Mouse (Mus musculus): ENCODE results near the gene Gipc1. TPM values are rescaled to one million over a fixed set of nuclear protein-coding genes. Genes with fewer than 3 reads are reported as not detected.

Gipc1 gene
- total RNA-seq, 2 experiments from 2014 or later, result 84.0 to 86.7 TPM

GRCm38 (mm10) chr8:83668010-83668916 is 15.8 kb downstream of the Gipc1 start:
- DNase-seq (ENCODE audit: extremely low spot score in 1 of 2, low spot score in 2 of 2), result peak; percentile 61 to 85
- intact Hi-C loops (cut with DNase I), result no loop called here

- intact Hi-C loops (cut with DNase I), result no loop called here
- no peak for DNase-seq (ENCODE audit: extremely low spot score in 1 of 2, low spot score in 2 of 2)
Observed at GRCm38 (mm10) chr8:83669013-83669412, 16.5 kb downstream of the Gipc1 start.

GRCm38 (mm10) chr8:83672936-83673335 is 20.5 kb downstream of the Gipc1 start:
- DNase-seq (ENCODE audit: extremely low spot score in 1 of 2, low spot score in 2 of 2), result peak in 1 of 2 experiments; percentile 24
- intact Hi-C loops (cut with DNase I), result no loop called here

- peak in 1 of 2 experiments; percentile 29 for DNase-seq (ENCODE audit: extremely low spot score in 1 of 2, low spot score in 2 of 2)
- intact Hi-C loops (cut with DNase I), result no loop called here
Observed at GRCm38 (mm10) chr8:83674497-83674896, 22.0 kb downstream of the Gipc1 start.

GRCm38 (mm10) chr8:83679866-83680265 is 27.4 kb downstream of the Gipc1 start:
- DNase-seq (ENCODE audit: extremely low spot score in 1 of 2, low spot score in 2 of 2), result peak in 1 of 2 experiments; percentile 20
- intact Hi-C loops (cut with DNase I), result no loop called here

GRCm38 (mm10) chr8:83680603-83681002 is 28.1 kb downstream of the Gipc1 start:
- intact Hi-C loops (cut with DNase I), result no loop called here
- peak in 1 of 2 experiments; percentile 53 for DNase-seq (ENCODE audit: extremely low spot score in 1 of 2, low spot score in 2 of 2)

- intact Hi-C loops (cut with DNase I), result no loop called here
- DNase-seq (ENCODE audit: extremely low spot score in 1 of 2, low spot score in 2 of 2), result peak in 1 of 2 experiments; percentile 69
Observed at GRCm38 (mm10) chr8:83681099-83681498, 28.6 kb downstream of the Gipc1 start.

- intact Hi-C loops (cut with DNase I), result no loop called here
- peak in 1 of 2 experiments; percentile 13 for DNase-seq (ENCODE audit: extremely low spot score in 1 of 2, low spot score in 2 of 2)
Observed at GRCm38 (mm10) chr8:83684517-83684916, 32.0 kb downstream of the Gipc1 start.

GRCm38 (mm10) chr8:83689264-83689663 is 36.8 kb downstream of the Gipc1 start:
- DNase-seq (ENCODE audit: extremely low spot score in 1 of 2, low spot score in 2 of 2), result no peak
- intact Hi-C loops (cut with DNase I), result no loop called here

GRCm38 (mm10) chr8:83693609-83694236 is 41.2 kb downstream of the Gipc1 start:
- intact Hi-C loops (cut with DNase I), result no loop called here
- DNase-seq (ENCODE audit: extremely low spot score in 1 of 2, low spot score in 2 of 2), result no peak

GRCm38 (mm10) chr8:83694369-83695160 is 42.1 kb downstream of the Gipc1 start:
- intact Hi-C loops (cut with DNase I), result no loop called here
- no peak for DNase-seq (ENCODE audit: extremely low spot score in 1 of 2, low spot score in 2 of 2)

GRCm38 (mm10) chr8:83695351-83696106 is 43.1 kb downstream of the Gipc1 start:
- DNase-seq (ENCODE audit: extremely low spot score in 1 of 2, low spot score in 2 of 2), result peak in 1 of 2 experiments; percentile 58
- intact Hi-C loops (cut with DNase I), result no loop called here

GRCm38 (mm10) chr8:83697374-83698220 is 45.1 kb downstream of the Gipc1 start:
- no peak for DNase-seq (ENCODE audit: extremely low spot score in 1 of 2, low spot score in 2 of 2)
- intact Hi-C loops (cut with DNase I), result no loop called here

GRCm38 (mm10) chr8:83698291-83698660 is 45.8 kb downstream of the Gipc1 start:
- intact Hi-C loops (cut with DNase I), result no loop called here
- DNase-seq (ENCODE audit: extremely low spot score in 1 of 2, low spot score in 2 of 2), result peak in 1 of 2 experiments; percentile 65

GRCm38 (mm10) chr8:83698661-83699453 is 46.4 kb downstream of the Gipc1 start, which contains the start of gene Pkn1:
Pkn1 (minus strand) TSS chr8:83699179.
- peak in 1 of 2 experiments; percentile 88 for DNase-seq (ENCODE audit: extremely low spot score in 1 of 2, low spot score in 2 of 2)
- intact Hi-C loops (cut with DNase I), result no loop called here

GRCm38 (mm10) chr8:83699566-83699965 is 47.1 kb downstream of the Gipc1 start:
- intact Hi-C loops (cut with DNase I), result no loop called here
- DNase-seq (ENCODE audit: extremely low spot score in 1 of 2, low spot score in 2 of 2), result no peak
